Mouse (Mus musculus): ENCODE measurements around the gene Zfp524.
"Not testable (repeated sequence)": the region's sequence is repeated elsewhere in the genome, so short reads cannot be mapped to it uniquely, and the experiment has no call there.

The Zfp524 gene

GRCm38 (mm10) chr7:5014251-5015117 lies at the start of gene Zfp524, which contains the start of gene Fiz1:
Gene Zfp524, plus strand, starts transcription at chr7:5014415.
Gene Fiz1, minus strand, starts transcription at chr7:5014697.
- peak; percentile 97 for DNase-seq

DNA sequence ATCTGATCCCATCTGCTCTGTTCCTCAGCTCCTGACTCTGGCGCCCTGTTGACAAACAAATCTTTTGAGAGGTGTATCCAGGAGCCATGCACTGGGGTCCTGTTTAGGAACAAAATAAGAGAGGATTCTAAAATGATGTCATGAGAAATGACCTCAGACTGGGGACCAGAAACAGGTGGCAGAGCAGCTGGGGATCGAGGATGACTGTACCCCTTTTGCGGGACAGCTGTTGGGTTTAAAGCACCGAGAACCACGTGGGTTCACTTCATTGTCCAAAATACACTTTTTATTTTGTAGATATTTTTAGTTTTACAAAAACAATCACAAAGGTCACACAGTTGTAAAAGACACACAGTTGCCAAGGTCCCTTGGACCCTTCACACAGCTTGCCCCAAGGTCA lies 49.2 kb upstream of the Zfp524 start:
- DNase-seq, result no peak

DNA sequence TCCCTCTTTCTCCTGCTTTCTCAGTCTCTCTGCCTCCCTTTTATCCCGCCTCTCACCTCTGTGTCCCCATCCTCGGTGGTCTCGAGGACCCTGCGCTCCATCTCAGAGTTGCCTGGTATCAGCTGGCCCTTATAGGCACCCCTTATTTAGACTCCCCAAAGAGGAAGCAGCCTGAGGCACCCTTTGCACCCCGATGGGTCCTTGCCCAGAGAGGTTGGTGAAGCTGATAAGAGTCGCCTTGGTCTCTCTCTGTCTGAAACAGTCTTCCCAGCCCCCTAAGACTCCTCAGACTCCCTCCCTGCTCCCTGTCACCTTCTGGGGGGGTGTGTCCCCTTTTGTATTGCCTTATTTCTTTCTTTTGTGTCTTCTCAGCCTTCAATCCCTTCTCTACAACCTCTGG lies 43.1 kb upstream of the Zfp524 start, which contains the start of gene Sbk3:
Sbk3 (minus strand) TSS at position 101 of the 400 bp plus-strand sequence.
- DNase-seq, result no peak

- no peak for DNase-seq
Observed at GRCm38 (mm10) chr7:4971710-4972109, 42.5 kb upstream of the Zfp524 start.

- DNase-seq, result no peak
Observed at GRCm38 (mm10) chr7:4972321-4973047, 41.7 kb upstream of the Zfp524 start.

- DNase-seq, result no peak
Observed at GRCm38 (mm10) chr7:4975455-4975854, 38.8 kb upstream of the Zfp524 start.

GRCm38 (mm10) chr7:4976832-4977231 lies 37.4 kb upstream of the Zfp524 start:
- peak; percentile 17 for DNase-seq

DNA sequence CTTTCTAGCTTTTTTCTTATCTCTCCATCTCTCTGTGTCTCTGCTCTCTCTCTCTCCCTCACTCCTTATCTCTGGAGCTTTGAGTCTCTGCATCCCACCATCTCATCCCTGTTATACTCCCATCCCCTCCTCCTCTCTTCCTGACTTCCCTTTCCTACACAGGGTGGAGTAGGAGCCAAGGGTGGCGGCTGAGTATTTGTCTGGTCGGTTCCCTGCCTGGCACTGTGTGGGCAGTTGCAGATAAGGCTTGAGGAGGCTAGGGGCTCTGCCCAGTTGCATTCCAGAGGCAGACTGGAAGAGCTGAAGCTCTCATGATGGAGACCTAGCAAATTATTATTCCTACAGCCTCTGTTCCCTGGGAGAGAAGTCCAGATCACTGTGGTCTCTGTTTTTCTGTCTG lies 26.0 kb upstream of the Zfp524 start:
- no peak for DNase-seq

- DNase-seq, result no peak
Observed at GRCm38 (mm10) chr7:4993347-4993998, 20.7 kb upstream of the Zfp524 start.

DNA sequence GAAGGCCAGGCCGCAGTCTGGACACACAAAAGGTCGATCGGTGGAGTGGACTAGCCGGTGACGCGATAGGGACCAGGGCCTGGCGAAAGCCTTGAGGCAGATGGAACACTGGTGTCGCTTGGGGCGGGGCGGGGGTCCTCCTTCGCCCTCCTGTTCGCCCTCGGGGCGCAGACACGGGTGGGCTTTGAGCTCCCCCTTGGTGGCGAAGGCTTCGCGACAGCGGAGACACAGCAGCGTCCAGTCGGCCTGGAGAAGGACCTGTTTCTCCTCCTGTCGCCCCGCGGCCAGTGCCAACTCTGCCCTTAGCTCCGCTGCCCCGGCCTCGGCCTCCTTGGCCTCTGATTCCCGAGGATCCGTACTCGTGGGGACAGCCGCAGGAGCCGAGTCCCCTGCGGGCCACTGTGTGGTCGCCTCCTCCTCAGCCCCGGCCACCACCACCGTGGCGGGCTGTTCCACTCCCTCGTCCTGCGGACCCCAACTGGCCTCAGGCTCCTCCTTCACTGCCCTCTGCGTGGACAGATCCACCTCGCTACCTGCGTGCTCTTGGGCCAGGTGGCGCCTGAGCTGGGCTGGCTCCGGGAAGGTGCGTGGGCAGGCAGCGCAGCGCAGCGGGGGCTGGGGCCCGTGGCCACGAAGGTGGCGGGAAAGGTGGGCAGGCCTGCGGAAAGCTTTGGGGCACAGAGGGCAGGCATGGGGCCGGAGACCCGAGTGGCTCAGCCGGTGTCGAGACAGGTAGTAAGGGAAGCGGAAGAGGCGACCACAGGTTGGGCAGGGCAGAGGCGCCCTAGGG lies 20.0 kb upstream of the Zfp524 start:
- no peak for DNase-seq

DNA sequence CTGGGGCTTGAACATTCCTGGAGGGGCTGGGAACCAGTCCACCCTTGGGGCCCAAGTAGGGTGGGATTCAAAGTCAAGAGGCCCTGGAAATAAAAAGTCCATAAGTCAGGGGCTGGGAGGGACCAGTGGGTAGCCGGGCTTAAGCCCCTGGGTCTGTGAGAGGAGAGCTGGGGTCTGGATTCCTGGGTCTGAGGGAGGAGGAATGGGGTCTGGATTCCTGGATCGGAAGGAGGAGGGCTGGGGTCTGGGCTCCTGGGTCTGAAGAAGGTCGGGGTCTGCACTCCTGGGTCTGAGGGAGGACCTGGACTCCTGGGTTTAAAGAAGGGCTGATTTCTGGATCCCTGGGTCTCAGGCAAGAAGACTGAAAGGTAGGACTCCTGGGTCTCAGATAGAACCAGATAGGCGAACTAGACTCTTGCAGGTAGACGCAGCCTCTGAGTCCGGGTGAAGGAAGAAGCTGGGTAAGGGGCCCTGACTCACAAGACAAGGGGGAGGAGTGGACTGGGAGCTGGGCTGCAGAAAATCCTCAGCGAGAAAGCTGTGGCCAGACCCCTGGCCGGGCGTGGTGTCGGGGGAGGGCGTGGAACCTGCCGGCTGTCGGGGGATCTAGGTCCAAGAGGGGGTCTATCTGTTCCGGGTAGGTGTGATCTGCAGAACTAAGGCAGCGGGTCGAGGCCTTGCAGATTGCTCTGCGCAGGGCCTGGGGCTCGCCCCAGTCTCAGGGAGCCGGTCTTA lies 18.8 kb upstream of the Zfp524 start:
- no peak for DNase-seq

- peak; percentile 94 for DNase-seq
Observed at GRCm38 (mm10) chr7:4996003-4996895, 18.0 kb upstream of the Zfp524 start, which contains the start of gene Zfp579. Gene Zfp579, minus strand, starts transcription at chr7:4996158.

DNA sequence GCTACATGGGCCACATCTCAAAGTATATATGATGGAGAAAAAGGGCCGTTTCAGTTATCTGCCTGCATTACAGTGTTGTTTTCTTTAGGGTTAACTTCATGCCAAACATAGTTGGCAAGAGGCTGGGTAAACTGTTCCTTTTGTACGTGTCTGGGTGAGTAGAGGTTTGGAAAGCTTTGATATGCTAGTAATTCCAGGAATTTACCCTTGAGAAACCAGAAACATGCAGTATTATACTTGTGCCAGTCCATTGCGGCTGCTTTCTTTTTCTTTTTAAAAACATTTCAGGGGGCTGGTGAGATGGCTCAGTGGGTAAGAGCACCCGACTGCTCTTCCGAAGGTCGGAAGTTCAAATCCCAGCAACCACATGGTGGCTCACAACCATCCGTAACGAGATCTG lies 17.3 kb upstream of the Zfp524 start:
- no peak for DNase-seq

- peak; percentile 66 for DNase-seq
Observed at GRCm38 (mm10) chr7:4999876-5000275, 14.3 kb upstream of the Zfp524 start.

GRCm38 (mm10) chr7:5002876-5003275 lies 11.3 kb upstream of the Zfp524 start:
- not testable (repeated sequence) for DNase-seq

GRCm38 (mm10) chr7:5008229-5008628 lies 6.0 kb upstream of the Zfp524 start:
- DNase-seq, result no peak

DNA sequence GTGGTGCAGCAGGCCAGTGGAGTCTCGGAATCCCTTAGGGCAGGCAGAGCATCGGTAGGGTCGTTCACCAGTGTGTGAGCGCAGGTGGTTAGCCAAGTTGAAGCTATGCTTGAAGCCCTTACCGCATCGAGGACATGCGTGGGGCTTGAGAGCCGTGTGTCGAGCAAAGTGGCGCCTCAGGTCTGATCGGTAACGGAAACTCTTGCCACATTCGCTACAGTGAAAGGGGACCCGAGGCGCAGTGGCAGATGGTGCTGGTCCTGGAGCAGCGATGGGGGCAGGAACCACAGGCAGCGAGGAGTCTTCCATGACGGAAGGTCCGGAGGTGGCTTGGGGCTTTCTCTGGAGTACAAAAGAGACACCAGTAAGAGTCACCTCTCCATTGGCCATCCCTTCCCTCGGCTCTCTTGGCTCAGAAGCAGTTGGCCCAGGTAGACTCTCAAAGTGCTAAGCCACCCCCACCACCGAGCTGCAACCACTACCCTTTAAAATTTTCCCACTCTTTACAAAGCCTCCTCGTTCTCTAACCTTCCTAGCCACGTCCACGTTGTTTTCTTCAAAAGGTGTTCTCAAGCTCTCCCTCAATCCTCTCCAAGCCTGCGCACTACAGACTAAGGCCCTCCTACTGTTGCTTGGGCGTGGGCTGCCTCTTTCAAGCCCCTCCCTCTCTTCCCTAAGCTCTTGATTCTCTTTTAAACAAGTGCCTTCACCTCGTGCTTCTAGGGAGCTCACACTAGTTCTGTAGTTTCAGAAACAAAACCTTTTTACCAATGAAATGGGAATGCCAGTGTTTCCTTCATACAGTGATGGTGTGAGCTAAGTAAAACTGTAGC lies 1.3 kb upstream of the Zfp524 start:
- no peak for DNase-seq

DNA sequence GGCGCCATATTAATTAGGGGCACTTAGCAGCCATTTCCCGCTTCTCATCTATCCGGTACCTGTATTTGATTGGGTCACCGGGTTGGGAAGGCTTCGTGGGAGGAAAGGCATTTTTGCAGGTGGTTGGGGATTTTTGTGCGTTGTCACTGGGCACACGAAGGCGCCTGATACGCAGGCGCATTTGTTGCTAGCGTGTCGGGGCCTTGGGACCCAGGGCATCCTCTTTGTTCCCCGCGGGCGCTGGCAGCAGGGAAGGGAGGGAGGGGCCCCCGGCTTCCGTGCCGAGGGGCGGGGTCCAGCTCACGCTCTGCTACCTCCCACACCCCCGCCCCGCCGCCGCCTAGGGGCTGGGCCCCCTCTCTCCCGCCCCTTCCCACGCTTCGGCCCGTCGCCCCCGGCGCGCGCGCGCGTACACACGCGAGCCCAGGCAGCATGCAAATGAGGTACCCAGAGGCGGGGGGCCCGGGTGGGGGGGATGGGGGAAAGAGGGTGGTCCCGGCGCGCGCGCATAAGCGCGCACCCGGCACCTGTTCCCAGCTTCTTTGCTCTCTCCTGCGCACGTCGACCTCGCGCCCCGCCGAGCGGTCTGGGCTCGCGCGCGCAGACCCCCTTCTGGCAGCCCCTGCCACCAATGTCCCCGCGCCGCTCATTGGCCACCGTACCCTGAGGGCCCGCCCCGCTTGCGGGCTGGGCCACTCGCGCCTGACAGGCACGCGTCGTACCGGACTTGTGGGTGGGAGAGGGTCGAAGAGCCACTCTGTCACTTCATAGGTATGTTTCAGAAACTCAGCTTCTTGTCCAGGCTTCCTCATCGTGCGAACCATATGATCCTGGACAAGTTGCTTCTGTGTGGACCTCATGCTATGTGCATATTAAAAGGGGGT lies 1.1 kb downstream of the Zfp524 start, which contains the start of gene Gm44973:
Gm44973 (plus strand) TSS at position 379 of the 884 bp plus-strand sequence.
- peak; percentile 98 for DNase-seq

- DNase-seq, result no peak
Observed at GRCm38 (mm10) chr7:5016057-5016456, 1.8 kb downstream of the Zfp524 start.
